Mouse (Mus musculus): Measurements from ENCODE around the gene St6galnac6.

GRCm38 (mm10) chr2:32667775-32668174, 68.3 kb downstream of the St6galnac6 start:
- TF ChIP-seq TBP (IDR thresholded peaks at IDR 0.05; ENCODE audit: low read depth, low read length) (no peak), CTCF (IDR thresholded peaks at IDR 0.05 in 2 of 3, conservative IDR thresholded peaks at IDR 0.05 in 1 of 3; ENCODE audit: control insufficient read depth in 1 of 3, insufficient read depth in 1 of 3, low read depth in 2 of 3, low read length in 3 of 3, poor library complexity in 1 of 3, severe bottlenecking in 1 of 3) (no peak), NRF1 (IDR thresholded peaks at IDR 0.05; ENCODE audit: insufficient read depth, low read depth, low read length, poor library complexity, severe bottlenecking) (no peak), ZMIZ1 (IDR thresholded peaks at IDR 0.05; ENCODE audit: low read depth, low read length) (no peak), POLR2A (IDR thresholded peaks at IDR 0.05; ENCODE audit: control insufficient read depth in 1 of 2, insufficient read depth in 1 of 2, low read depth in 1 of 2, low read length in 2 of 2, poor library complexity in 1 of 2) (no peak), RAD21 (IDR thresholded peaks at IDR 0.05; ENCODE audit: low read depth, low read length) (no peak), ZKSCAN1 (IDR thresholded peaks at IDR 0.05; ENCODE audit: low read depth, low read length) (no peak)

All from MEL (cell line).